Mouse (Mus musculus) heart, embryonic 12.5 days (tissue): ENCODE data around the gene 1700028P14Rik. TPM values are rescaled to one million over a fixed set of nuclear protein-coding genes. Genes with fewer than 3 reads are reported as not detected.
"Not testable (repeated sequence)": the region's sequence is repeated elsewhere in the genome, so short reads cannot be mapped to it uniquely, and the experiment has no call there.

Experiments used
- ATAC-seq: fragments of 200-750 bp; cut with Nextera tagmentation; 2 replicates; pipeline ENCODE4 v1.8.0; 2017; ENCODE audit warnings: moderate TSS enrichment, moderate library complexity; ENCODE audit not compliant: insufficient number of reproducible peaks, low FRiP score
- H3K27ac ChIP-seq: fragments of 300-500 bp; sonication (generic); 2 replicates; pipeline ENCODE4 v1.5.1; 2016; ENCODE audit warnings: mild to moderate bottlenecking, moderate library complexity; ENCODE audit not compliant: poor library complexity, severe bottlenecking
- H3K27me3 ChIP-seq: fragments of 300-500 bp; sonication (generic); replicated peaks from 2 replicates; pipeline ENCODE4 v1.6.1; 2016; ENCODE audit warnings: mild to moderate bottlenecking, moderate library complexity
- H3K36me3 ChIP-seq: fragments of 300-500 bp; sonication (generic); 2 replicates; pipeline ENCODE4 v1.6.1; 2016; ENCODE audit warnings: mild to moderate bottlenecking, moderate library complexity
- H3K4me1 ChIP-seq: fragments of 300-500 bp; sonication (generic); replicated peaks from 2 replicates; pipeline ENCODE4 v1.6.1; 2016; ENCODE audit warnings: mild to moderate bottlenecking
- H3K4me2 ChIP-seq: fragments of 300-500 bp; sonication (generic); 2 replicates; pipeline ENCODE4 v1.6.1; 2016; ENCODE audit warnings: mild to moderate bottlenecking, moderate library complexity
- H3K4me3 ChIP-seq: fragments of 300-500 bp; sonication (generic); 2 replicates; pipeline ENCODE4 v1.5.1; 2016; ENCODE audit warnings: mild to moderate bottlenecking
- H3K9ac ChIP-seq: fragments of 300-500 bp; sonication (generic); 2 replicates; pipeline ENCODE4 v1.6.1; 2016; ENCODE audit warnings: mild to moderate bottlenecking, moderate library complexity
- H3K9me3 ChIP-seq: fragments of 300-500 bp; sonication (generic); replicated peaks from 2 replicates; pipeline ENCODE4 v1.6.1; 2016; ENCODE audit warnings: mild to moderate bottlenecking, moderate library complexity
- WGBS: fragments of 180-500 bp; shearing (Covaris S2); methylation state at CpG from one replicate; pipeline ENCODE4 v1.1.7; 2016; 5-methylcytosine and 5-hydroxymethylcytosine counted together
- polyA plus RNA-seq: library from polyadenylated mRNA; unstranded; fragments of >200 nt; fragmentation: Nextera tagmentation; extraction: Ambion mirVana; gene quantifications from 2 replicates; pipeline ENCODE4 v1.2.1, GENCODE M21; 2016

The 1700028P14Rik gene
- polyA plus RNA-seq = not detected in 2 replicates

DNA sequence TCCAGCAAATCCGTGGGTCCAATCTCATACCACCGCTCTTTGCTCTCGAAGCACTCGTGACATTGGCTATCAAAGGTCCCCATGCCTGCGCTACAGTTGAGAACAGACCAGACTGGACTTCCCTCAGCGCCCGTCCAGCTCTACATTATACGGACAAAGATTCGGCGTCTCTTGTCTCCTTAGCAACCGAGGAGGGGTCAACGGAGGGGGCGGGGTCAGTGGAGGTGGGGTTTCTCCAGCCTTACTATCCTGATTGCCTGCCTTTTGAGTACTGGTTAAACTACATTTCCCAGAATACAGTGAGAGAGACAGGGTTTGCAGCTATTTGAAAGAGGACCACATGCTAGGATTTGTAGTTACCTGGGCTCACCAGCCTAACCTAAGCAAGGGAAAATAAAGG lies at the start of gene 1700028P14Rik:
TSS of gene 1700028P14Rik (minus strand) at position 169 of the 400 bp plus-strand sequence.
- Histone ChIP-seq H3K9ac (no peak within 1 kb of the TSS), H3K4me1 (peaks cover 5% of the 10 kb centered on the region), H3K36me3 (no peaks in the 10 kb centered on the region), H3K27ac (no peak within 1 kb of the TSS), H3K9me3 (no peaks in the 10 kb centered on the region), H3K4me3 (peak within 1 kb of the TSS; percentile 16; the same call in 1 of the 2 replicates), H3K27me3 (peaks cover 6% of the 10 kb centered on the region; the same call in 1 of the 2 replicates), H3K4me2 (peak within 1 kb of the TSS; percentile 53)
- 5% methylated on average over 13 of the region's 13 CpGs for WGBS
- ATAC-seq = 0 out of 2 replicates have a peak, but pooled peaks have one; percentile 25

DNA sequence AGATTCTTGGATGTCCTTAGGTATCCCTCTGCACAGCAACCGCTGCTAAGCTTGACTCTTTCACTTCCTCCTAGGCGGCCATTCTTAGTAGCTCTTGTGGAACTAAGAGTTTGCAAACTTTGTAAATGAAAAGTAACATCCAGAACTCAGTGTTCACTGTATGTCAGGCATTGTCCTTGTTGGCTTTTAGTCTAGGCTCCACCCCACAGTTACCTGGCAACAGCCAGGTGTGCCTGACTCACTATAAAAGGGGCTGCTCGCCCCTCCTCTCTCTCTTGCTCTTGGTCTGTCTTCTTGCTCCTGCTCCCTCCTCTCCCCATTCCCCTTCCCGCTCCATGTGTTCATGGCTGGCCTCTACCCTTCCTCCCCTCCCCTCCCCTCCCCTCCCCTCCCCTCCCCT lies 46.5 kb upstream of the 1700028P14Rik start:
- Histone ChIP-seq H3K4me1 (peaks cover 9% of the 10 kb centered on the region), H3K27me3 (no peaks in the 10 kb centered on the region), H3K4me3 (no peak overlapping the region), H3K4me2 (no peak overlapping the region), H3K36me3 (peaks cover 69% of the 10 kb centered on the region), H3K9ac (no peak overlapping the region), H3K27ac (no peak overlapping the region), H3K9me3 (no peaks in the 10 kb centered on the region)
- 87% methylated on average over 4 of the region's 4 CpGs for WGBS
- ATAC-seq = no peak

DNA sequence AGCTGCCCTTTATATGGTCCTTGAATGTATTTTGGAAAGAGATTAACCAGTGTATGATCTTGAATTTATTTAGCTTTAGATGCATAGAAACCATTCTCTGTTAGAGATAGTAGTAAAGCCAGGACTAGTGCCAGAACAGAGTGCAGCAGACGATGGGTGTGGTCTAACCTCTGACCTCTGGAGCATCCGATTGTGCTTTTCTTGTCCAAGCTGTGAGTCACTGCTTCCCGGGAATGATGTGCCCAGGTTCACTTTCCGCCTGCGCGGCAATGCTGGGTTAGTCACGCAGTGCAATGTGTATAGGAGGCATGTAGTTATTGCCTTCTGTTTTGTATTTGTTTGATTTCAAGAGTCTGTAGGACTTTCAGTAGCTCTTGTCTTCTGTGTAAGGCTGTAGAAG lies 45.8 kb upstream of the 1700028P14Rik start:
- no peaks in the 10 kb centered on the region for H3K9me3 ChIP-seq
- H3K9ac ChIP-seq = no peak overlapping the region
- H3K36me3 ChIP-seq = peaks cover 66% of the 10 kb centered on the region
- no peak for ATAC-seq
- no peaks in the 10 kb centered on the region for H3K27me3 ChIP-seq
- no peak overlapping the region for H3K4me2 ChIP-seq
- H3K27ac ChIP-seq = no peak overlapping the region
- peaks cover 9% of the 10 kb centered on the region for H3K4me1 ChIP-seq
- no peak overlapping the region for H3K4me3 ChIP-seq
- WGBS = 83% methylated on average over 7 of the region's 7 CpGs

DNA sequence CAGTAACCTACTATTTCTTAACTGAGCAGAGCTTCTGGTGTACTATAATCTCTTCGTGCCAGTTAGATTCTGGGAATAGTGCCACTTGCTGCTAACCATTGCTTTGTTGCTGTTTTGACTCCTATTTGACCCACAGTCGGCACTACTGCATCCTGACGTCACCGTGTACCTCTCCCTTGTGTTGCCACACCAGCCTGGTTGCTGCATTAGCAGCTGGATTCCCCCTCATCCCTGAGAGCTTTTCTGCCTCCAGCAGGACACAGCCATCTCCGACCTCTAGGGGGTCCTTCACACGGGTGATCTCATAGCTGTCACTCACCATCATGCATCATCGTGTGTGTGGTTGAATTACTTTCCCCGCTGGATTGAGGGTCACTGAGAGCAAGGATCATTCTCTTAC lies 45.2 kb upstream of the 1700028P14Rik start:
- Histone ChIP-seq H3K27me3 (no peaks in the 10 kb centered on the region), H3K9ac (no peak overlapping the region), H3K4me3 (no peak overlapping the region), H3K4me1 (peaks cover 9% of the 10 kb centered on the region), H3K36me3 (peaks cover 61% of the 10 kb centered on the region), H3K9me3 (no peaks in the 10 kb centered on the region), H3K27ac (no peak overlapping the region), H3K4me2 (no peak overlapping the region)
- ATAC-seq = no peak
- 76% methylated on average over 8 of the region's 8 CpGs for WGBS

DNA sequence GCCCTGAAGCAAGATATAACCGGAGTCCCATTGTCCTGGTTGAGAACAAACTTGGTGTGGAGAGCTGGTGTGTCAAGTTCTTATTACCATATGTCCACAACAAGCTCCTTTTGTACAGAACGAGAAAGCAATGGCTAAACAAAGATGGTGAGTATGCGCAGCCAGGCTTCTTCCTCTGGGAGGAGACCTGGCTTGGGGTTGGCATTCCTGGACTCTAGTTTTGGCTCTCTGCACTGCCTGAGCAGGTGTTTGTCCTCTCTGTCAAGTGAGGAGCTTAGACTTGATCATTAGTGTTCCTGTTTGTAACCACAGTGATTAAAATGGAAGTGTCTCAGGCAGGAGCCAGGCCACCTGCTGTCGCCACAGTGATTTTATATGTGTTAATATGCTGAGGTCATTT lies 41.7 kb upstream of the 1700028P14Rik start:
- whole genome bisulfite sequencing = 89% methylated on average over 4 of the region's 4 CpGs
- no peak overlapping the region for H3K9ac ChIP-seq
- H3K4me2 ChIP-seq = no peak overlapping the region
- H3K27ac ChIP-seq = no peak overlapping the region
- H3K4me1 ChIP-seq = no peaks in the 10 kb centered on the region; the same call in none of the 2 replicates
- no peaks in the 10 kb centered on the region for H3K27me3 ChIP-seq
- no peaks in the 10 kb centered on the region for H3K9me3 ChIP-seq
- H3K4me3 ChIP-seq = no peak overlapping the region
- no peak for ATAC-seq
- peaks cover 43% of the 10 kb centered on the region for H3K36me3 ChIP-seq

DNA sequence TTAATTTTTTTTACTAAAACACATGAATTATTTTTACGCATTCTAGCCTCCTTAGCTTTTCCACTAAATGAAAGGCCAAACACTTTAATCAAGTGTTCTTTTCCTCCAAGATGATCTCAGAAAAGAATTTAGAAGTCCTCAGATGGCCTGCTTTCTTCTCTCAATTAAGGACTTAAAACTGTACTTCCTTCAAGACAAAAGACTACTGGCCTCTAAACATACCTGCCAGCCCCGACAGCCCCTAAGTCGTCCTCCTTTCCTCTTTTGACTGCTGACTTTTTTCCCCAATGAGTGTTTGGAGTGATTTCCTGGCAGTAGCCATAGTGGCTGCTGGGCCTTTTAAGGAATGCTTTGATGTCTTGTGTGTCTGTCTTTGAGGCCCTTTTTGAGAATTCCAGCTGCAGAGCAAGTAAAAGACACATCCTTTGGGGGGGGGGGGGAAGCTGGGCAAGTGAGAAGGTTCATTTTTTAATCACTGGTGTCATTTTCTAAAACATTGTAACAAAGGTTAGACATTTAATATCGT lies 35.9 kb upstream of the 1700028P14Rik start:
- no peak overlapping the region for H3K27ac ChIP-seq
- no peak for ATAC-seq
- 29% methylated on average over 4 of the region's 4 CpGs for WGBS

DNA sequence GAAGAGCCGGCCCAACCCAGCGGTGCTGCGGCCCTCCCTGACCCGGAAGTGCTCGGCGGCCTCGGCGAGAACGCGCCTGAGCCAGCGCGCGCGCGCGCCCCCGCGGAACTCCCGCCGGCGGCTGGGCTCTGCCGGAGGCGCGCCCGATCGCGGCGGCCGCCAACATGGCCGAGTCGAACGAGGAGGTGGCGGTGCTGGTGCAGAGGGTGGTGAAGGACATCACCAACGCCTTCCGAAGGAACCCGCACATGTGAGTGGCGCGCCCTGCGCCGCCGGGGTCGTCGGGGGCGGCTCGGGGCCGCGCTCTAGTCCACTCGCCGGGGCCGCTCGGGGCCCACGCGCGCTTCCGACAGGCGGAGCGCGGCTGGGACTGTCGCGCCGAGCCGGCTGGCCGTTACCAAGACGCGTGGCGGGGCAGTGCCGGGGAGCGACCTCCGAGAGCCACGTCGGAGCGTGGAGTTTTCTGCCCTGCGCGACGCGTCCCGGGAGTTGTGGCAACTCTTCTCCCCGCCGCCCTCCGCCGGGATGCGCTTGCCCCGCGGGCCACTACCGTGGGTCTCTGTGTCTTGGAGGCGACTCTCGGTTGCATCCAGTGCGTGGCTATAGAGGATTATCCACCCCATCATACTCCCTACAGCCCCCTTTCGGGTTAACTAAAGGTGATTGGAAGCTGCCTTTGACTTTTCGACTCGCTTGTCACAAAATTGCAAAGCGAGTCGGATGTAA lies 34.8 kb upstream of the 1700028P14Rik start, which contains the start of gene Ptar1:
TSS of gene Ptar1 (plus strand) at position 134 of the 726 bp plus-strand sequence.
- peak; percentile 95 for ATAC-seq
- Histone ChIP-seq H3K27me3 (no peaks in the 10 kb centered on the region), H3K36me3 (no peaks in the 10 kb centered on the region), H3K9me3 (no peaks in the 10 kb centered on the region), H3K4me2 (peak within 1 kb of the TSS; percentile 65), H3K4me3 (peak within 1 kb of the TSS; percentile 94), H3K27ac (peak within 1 kb of the TSS; percentile 94), H3K9ac (peak within 1 kb of the TSS; percentile 96), H3K4me1 (peaks cover 4% of the 10 kb centered on the region)
- under 1% methylated on average over 91 of the region's 93 CpGs for WGBS

More for the DNA sequence above, 35.9 kb upstream of the 1700028P14Rik start:
- peak overlapping the region; percentile 42 for H3K4me3 ChIP-seq
- peaks cover 4% of the 10 kb centered on the region for H3K4me1 ChIP-seq
- peak overlapping the region; percentile 71 for H3K4me2 ChIP-seq
- H3K9ac ChIP-seq = peak overlapping the region; percentile 44
- no peaks in the 10 kb centered on the region for H3K9me3 ChIP-seq
- no peaks in the 10 kb centered on the region for H3K36me3 ChIP-seq
- no peaks in the 10 kb centered on the region for H3K27me3 ChIP-seq

DNA sequence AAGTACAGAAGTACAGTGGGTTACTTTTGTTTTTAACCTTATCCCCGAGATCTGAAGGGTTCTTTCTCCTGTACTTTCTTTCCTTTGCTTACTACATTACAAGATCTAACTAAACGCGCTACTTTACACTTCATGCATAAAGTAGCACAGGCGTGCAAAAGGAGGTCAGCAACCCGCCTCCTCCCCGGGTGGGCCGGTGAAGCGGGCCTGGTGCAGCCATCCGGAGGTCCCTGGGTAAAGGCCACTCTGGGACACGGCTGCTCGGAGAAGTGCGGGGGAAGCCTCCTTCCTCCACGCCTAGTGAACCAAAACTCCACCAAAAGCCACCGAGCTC lies 34.3 kb upstream of the 1700028P14Rik start:
- peak; percentile 77; the same call in 1 of the 2 replicates for ATAC-seq
- Histone ChIP-seq H3K4me2 (peak overlapping the region; percentile 65), H3K9ac (peak overlapping the region; percentile 96), H3K27ac (peak overlapping the region; percentile 94), H3K4me1 (peaks cover 4% of the 10 kb centered on the region), H3K4me3 (peak overlapping the region; percentile 94), H3K36me3 (no peaks in the 10 kb centered on the region), H3K9me3 (no peaks in the 10 kb centered on the region), H3K27me3 (no peaks in the 10 kb centered on the region)
- WGBS = under 1% methylated on average over 14 of the region's 14 CpGs

DNA sequence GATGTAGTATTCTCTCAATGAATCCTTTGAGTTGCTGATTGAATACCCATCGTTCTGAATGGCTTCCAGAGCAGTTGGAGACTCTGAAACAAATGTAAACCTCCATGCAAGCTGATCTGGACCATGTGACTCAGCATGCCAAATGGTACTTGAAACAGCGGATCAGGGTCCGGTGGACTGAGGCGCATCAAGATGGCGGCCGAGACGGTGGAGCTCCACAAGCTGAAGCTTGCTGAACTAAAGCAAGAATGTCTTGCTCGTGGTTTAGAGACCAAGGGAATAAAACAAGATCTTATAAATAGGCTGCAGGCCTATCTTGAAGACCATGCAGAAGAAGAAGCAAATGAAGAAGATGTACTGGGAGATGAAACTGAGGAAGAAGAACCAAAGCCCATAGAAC lies 23.0 kb upstream of the 1700028P14Rik start:
- not testable (repeated sequence) for H3K9ac ChIP-seq, ATAC-seq, H3K9me3 ChIP-seq, H3K4me3 ChIP-seq, H3K27me3 ChIP-seq, H3K36me3 ChIP-seq, H3K4me1 ChIP-seq, H3K4me2 ChIP-seq, H3K27ac ChIP-seq
- 86% methylated on average over 8 of the region's 8 CpGs for WGBS

DNA sequence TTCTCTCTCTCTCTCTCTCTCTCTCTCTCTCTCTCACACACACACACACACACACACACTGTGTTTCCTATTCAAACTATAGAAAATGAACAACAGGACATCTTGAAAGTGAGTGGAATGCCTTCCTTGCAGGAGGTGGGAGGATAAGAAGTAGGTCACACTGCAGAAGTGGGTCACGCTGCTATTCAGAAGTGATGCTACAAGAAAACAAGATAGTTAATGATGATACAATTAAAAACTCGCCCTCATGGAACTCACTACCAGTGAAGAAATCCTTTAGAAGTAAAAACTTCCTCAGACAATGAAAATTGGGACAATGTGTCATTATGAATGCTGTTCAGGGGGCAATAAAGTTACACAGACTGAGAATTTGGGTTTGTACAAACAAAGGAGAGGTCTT lies 20.4 kb upstream of the 1700028P14Rik start:
- no peak for ATAC-seq
- Histone ChIP-seq H3K36me3 (no peaks in the 10 kb centered on the region), H3K4me2 (no peak overlapping the region), H3K9ac (no peak overlapping the region), H3K4me3 (no peak overlapping the region), H3K4me1 (no peaks in the 10 kb centered on the region), H3K9me3 (0 out of 2 replicates have a peak, but pooled peaks cover 3% of the 10 kb centered on the region), H3K27ac (no peak overlapping the region), H3K27me3 (no peaks in the 10 kb centered on the region)
- WGBS = 53% methylated on average over 2 of the region's 2 CpGs

DNA sequence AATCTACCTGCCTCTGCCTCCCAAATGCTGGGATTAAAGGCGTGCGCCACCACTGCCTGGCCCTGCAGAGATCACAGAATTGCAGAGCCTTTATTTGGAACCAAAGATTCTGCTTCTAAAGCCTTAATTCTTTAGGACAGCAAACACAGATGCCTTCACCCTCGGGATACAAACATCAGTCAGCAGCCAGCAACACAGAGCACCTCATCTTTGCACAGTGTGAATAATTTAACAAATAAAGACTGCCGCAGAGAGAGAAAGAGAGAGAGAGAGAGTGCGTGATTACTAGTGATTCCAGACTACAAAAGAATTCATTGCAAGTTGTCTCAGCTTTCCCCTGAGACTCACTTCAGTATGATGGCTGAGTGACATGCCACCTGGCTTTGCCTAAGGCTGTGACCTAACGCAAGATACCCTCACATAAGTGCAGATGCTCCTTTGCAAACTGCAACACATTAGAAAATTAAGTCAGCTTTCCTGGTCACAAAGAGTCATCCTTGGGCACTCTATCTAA lies 15.6 kb upstream of the 1700028P14Rik start:
- Histone ChIP-seq H3K9ac (no peak overlapping the region), H3K4me1 (no peaks in the 10 kb centered on the region), H3K36me3 (no peaks in the 10 kb centered on the region), H3K27me3 (no peaks in the 10 kb centered on the region), H3K4me2 (no peak overlapping the region), H3K4me3 (no peak overlapping the region), H3K9me3 (no peaks in the 10 kb centered on the region), H3K27ac (no peak overlapping the region)
- 78% methylated on average over 6 of the region's 6 CpGs for WGBS
- no peak for ATAC-seq
